Mouse (Mus musculus) spleen, postnatal 14 days (tissue): ENCODE data around the gene Scn2b.

ENCODE experiments used
- DNase-seq, 2 experiments: peaks; one replicate each; pipeline ENCODE4 v3.0.0; 2021 to 2022; ENCODE audit warnings: low spot score in 2 of 2

Scn2b gene

GRCm38 (mm10) chr9:45119954-45120530 is 2.5 kb downstream of the Scn2b start:
- no peak for DNase-seq

GRCm38 (mm10) chr9:45120567-45120966 is 3.0 kb downstream of the Scn2b start:
- DNase-seq, result no peak

GRCm38 (mm10) chr9:45121001-45121400 is 3.4 kb downstream of the Scn2b start:
- DNase-seq, result no peak

- DNase-seq, result peak; percentile 57 to 68
These were observed 4.2 kb downstream of the Scn2b start for GRCm38 (mm10) chr9:45121769-45122168.

- peak; percentile 29 to 54 for DNase-seq
These were observed 4.7 kb downstream of the Scn2b start for GRCm38 (mm10) chr9:45122209-45122761.

GRCm38 (mm10) chr9:45125211-45125610 is 7.6 kb downstream of the Scn2b start:
- DNase-seq, result no peak

- DNase-seq, result no peak
These were observed 9.4 kb downstream of the Scn2b start for GRCm38 (mm10) chr9:45126941-45127340.

- no peak for DNase-seq
These were observed 12.5 kb downstream of the Scn2b start for GRCm38 (mm10) chr9:45130119-45130518.

- peak; percentile 36 to 56 for DNase-seq
These were observed 16.1 kb downstream of the Scn2b start for GRCm38 (mm10) chr9:45133484-45134310.

GRCm38 (mm10) chr9:45136442-45137169 is 19.0 kb downstream of the Scn2b start:
- DNase-seq, result no peak

- DNase-seq, result no peak
These were observed 20.8 kb downstream of the Scn2b start, which contains the start of gene Scn4b for GRCm38 (mm10) chr9:45138191-45139032. Gene Scn4b, plus strand, starts transcription at chr9:45138395.

- DNase-seq, result no peak
These were observed 21.5 kb downstream of the Scn2b start for GRCm38 (mm10) chr9:45139082-45139481.

- DNase-seq, result no peak
These were observed 23.4 kb downstream of the Scn2b start for GRCm38 (mm10) chr9:45140945-45141344.

- no peak for DNase-seq
These were observed 25.1 kb downstream of the Scn2b start for GRCm38 (mm10) chr9:45142686-45143085.

GRCm38 (mm10) chr9:45145533-45146266 is 28.1 kb downstream of the Scn2b start:
- DNase-seq, result no peak

GRCm38 (mm10) chr9:45146267-45146597 is 28.6 kb downstream of the Scn2b start:
- DNase-seq, result peak; percentile 20 to 63

- no peak for DNase-seq
These were observed 33.4 kb downstream of the Scn2b start for GRCm38 (mm10) chr9:45150933-45151332.

GRCm38 (mm10) chr9:45153361-45153760 is 35.8 kb downstream of the Scn2b start:
- no peak for DNase-seq

GRCm38 (mm10) chr9:45167903-45168302 is 50.3 kb downstream of the Scn2b start:
- no peak for DNase-seq

- DNase-seq, result no peak
These were observed 52.6 kb downstream of the Scn2b start for GRCm38 (mm10) chr9:45170150-45170549.
